Mouse (Mus musculus) ES-CJ7 (cell line): ENCODE measurements around the gene Hspb1.

ENCODE experiments used
- DNase-seq: peaks from one replicate; pipeline ENCODE4 v3.0.0; 2011; ENCODE audit warnings: low read depth, low spot score

Gene Hspb1

GRCm38 (mm10) chr5:135888405-135889215, 891 bp downstream of the Hspb1 start:
- peak; percentile 94 for DNase-seq

DNA sequence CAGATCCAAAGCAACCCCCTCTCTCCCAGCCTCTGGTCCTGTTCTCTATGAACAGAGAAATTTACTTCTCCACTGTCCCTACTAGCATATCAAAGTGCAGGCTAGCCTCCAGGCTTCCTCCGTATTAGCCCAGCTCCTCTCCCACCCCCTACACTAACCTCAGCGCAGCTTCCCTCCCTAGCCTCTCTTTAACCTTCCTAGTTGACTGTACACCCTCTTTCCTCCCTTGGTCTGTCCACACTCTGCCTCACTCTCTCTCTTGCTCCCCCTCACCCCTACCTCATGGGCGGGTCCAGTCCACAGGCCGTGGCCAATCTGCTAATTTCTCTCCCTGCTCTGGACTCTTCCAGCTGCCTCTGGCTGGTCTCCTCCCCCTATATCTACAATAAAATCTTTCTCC, 2.6 kb downstream of the Hspb1 start:
- peak; percentile 60 for DNase-seq

DNA sequence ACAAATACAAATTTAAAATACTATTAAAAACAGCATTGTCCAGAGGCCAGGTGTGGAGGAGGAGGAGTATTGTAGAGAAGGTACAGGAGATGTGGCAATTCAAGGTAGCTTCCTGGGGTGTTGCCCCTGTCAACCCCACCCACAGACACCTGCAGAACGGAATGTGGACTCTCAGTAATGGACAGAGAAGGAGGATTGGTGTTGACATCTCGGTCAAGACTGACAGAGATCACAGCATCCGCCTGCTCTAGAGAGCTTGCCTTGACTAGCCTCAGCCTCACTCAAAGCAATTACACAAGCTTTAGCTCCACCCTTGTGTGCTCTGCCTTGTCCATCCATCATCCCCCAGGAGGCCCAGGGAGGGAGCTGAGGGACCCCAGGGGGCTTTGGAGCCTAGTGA, 3.2 kb downstream of the Hspb1 start:
- peak; percentile 57 for DNase-seq

- DNase-seq: no peak
Measured at GRCm38 (mm10) chr5:135892589-135893351, 5.1 kb downstream of the Hspb1 start.

DNA sequence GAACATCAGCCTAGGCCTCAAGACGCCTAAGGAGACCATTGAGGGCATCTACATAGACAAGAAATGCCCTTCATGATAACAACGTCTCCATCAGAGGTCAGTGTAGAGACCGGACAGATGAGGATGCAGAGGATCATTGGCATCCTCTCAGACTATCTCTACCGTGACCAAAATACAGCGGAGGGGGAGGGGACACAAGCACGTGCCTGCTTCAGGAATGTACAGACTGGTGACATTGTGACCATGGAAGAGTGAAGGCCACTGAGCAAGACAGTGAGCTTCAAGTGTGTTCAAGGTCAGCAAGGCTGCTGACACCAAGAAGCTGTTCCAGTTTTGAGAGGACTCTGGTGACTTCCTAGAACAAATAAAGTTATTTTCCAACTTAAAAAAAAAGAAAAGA, 7.2 kb downstream of the Hspb1 start:
- no peak for DNase-seq

DNA sequence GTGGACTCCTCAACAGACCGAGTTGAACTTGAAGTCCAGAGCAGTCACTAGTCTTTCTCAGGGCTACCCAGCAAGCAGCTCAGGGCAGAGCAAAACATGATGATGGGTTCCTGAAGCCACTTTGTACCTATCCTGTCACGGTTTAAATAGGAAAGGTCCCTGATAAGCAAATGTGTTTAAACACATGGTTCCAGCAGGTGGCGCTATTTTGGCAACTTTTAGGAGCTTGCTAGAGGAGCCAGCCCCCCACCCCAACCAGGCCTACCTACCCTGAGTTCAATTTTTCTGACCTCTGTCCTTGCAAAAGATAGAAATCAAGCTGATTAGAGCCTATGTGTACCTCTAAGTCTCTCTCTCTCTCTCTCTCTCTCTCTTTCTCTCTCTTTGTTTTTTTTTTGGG, 10.3 kb downstream of the Hspb1 start:
- peak; percentile 91 for DNase-seq

DNA sequence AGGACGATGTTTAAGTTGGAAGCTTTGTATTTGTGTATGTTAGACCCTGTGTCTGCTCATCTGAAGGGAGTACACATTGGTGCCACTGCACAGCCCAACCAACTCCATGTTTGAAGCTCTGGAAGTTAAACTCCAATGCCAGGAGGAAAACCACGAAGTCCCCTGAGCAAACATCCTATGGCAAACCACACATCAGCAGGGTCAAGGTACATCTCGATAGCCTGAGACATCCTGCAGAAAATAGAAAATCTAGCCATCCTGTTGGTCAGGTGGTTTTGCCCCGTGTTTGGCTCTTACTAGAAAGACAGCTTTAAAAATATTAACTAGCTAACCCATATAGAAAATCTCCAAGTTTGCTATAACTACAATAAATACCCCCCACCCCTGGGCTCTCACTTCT, 11.3 kb downstream of the Hspb1 start:
- DNase-seq: no peak

DNA sequence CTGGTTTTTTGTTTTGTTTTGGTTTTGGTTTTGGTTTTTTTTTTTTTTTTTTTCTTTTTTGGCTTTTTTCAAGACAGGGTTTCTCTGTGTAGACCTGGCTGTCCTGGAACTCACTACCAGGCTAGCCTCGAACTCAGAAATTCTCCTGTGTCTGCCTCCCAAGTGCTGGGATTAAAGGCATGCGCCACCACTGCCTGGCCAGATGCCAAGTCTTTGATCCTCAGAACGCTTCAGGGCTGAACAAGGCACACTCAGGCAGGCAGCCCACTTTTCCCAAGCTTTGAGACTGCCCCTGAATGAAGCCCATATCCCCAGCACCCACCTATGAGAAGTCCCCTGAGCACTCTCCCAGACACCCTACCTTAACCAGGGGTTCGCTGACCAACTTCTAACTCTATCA, 12.1 kb downstream of the Hspb1 start:
- no peak for DNase-seq

GRCm38 (mm10) chr5:135900701-135901100, 13.0 kb downstream of the Hspb1 start:
- no peak for DNase-seq

GRCm38 (mm10) chr5:135901354-135902095, 13.8 kb downstream of the Hspb1 start:
- DNase-seq: peak; percentile 91

GRCm38 (mm10) chr5:135903058-135903457, 15.3 kb downstream of the Hspb1 start:
- no peak for DNase-seq

- DNase-seq: peak; percentile 95
Measured at GRCm38 (mm10) chr5:135903551-135904151, 15.9 kb downstream of the Hspb1 start.

DNA sequence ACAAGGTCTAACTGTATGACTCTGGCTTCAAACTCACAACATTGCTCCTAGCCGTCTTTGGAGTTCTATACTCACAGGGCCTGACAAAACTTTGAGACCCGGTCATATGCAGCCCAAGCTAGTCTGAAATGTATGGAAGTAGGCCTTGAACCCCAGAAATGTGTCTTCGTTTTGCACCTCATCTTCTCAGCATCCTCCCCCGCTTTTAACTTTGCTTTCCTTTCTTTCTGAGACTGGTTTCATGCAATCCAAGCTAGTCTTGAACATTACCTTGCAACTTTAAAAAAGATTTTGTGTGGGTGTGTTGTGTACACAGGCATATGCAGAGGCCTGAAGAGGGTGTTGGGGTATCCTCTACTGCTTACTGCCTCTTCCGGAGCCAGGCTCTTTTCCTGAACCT, 16.5 kb downstream of the Hspb1 start:
- no peak for DNase-seq

GRCm38 (mm10) chr5:135905320-135906225, 17.9 kb downstream of the Hspb1 start:
- DNase-seq: no peak

- no peak for DNase-seq
Measured at GRCm38 (mm10) chr5:135906846-135907245, 19.1 kb downstream of the Hspb1 start.

- DNase-seq: no peak
Measured at GRCm38 (mm10) chr5:135907256-135907655, 19.5 kb downstream of the Hspb1 start.

DNA sequence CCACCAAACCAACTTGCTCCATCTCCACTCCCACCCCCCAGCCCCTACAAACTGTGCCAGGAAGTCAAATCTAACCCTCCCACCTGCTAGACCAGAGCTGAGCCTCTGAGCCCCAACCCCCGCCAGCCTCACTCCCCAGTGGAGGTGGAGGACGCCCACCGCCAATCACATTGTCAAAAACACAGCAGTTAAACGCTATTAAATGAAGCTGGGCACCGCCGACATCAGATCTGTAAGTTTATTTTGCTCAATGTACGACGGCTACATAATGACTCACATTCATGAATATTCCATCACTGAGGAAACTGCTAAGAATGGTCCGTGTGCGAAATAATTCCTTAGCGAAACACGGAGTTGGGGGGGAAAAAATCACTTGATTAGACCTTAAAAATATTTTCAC, 20.5 kb downstream of the Hspb1 start:
- DNase-seq: no peak

DNA sequence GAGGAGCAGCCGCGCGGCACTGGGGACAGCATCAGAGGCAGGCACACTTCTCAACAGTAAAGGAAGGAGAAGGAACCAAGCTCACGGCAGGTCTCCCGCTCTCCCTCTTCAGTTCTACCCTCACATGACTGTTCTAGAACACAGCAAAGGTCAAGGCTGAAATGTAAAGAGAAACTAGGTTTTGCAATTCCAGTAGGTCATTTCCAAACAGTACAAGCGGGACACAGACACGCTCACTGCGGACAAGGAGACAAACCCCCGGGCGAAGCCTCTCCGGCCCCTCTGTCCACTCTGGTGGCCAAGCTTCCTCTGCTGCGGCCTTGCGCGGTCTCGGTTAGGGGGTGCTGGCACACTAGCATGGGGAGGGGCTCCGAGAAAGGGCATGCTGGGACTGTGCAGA, 21.3 kb downstream of the Hspb1 start:
- DNase-seq: no peak

DNA sequence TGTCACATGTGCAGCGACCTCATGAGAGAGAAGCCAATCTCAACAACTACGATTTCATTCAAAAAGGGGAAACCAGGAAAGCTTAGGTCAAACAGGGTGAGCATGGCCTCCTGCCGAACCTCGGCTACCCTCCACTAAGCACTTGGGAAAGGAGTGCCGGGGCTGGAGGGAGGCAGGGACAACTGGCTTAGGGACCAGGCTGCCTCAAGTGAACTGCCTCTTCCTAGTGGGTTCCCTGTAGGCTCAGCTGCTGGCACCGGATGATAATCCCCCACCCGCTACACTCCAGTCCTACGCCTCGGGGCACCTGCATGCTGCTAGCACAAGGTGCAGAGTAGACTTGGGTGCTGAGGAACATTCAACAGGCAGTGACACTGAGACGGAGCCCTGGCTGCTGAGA, 21.9 kb downstream of the Hspb1 start:
- DNase-seq: no peak

- no peak for DNase-seq
Measured at GRCm38 (mm10) chr5:135910813-135911212, 23.1 kb downstream of the Hspb1 start.
